Mouse (Mus musculus) ES-Bruce4 (cell line): Measurements from ENCODE around the gene Ptpn4. TPM values are rescaled to one million over a fixed set of nuclear protein-coding genes. Genes with fewer than 3 reads are reported as not detected.

ENCODE experiments used
- H3K27ac ChIP-seq: 2 replicates; pipeline ENCODE4 v1.5.1; 2012; ENCODE audit warnings: low read length, inconsistent platforms; ENCODE audit not compliant: insufficient read depth
- H3K27me3 ChIP-seq: 2 replicates; pipeline ENCODE4 v1.6.1; 2012; ENCODE audit warnings: mild to moderate bottlenecking, low read length, inconsistent platforms; ENCODE audit not compliant: control insufficient read depth, poor library complexity, insufficient read depth, severe bottlenecking
- H3K36me3 ChIP-seq: 2 replicates; pipeline ENCODE4 v1.6.1; 2012; ENCODE audit warnings: inconsistent platforms, mild to moderate bottlenecking, low read length, moderate library complexity; ENCODE audit not compliant: control insufficient read depth, poor library complexity, insufficient read depth, severe bottlenecking
- H3K4me1 ChIP-seq: one replicate; pipeline ENCODE4 v1.8.1; 2011; ENCODE audit warnings: low read length; ENCODE audit not compliant: control insufficient read depth, insufficient read depth
- H3K4me3 ChIP-seq: 2 replicates; pipeline ENCODE4 v1.5.1; 2011; ENCODE audit warnings: low read depth, mild to moderate bottlenecking, low read length
- H3K9ac ChIP-seq: 2 replicates; pipeline ENCODE4 v1.6.1; 2012; ENCODE audit warnings: low read depth, mild to moderate bottlenecking, inconsistent platforms; ENCODE audit not compliant: poor library complexity, severe bottlenecking
- H3K9me3 ChIP-seq: replicated peaks from 2 replicates; pipeline ENCODE4 v1.6.1; 2012; ENCODE audit warnings: mild to moderate bottlenecking, low read length, inconsistent platforms; ENCODE audit not compliant: control insufficient read depth, poor library complexity, insufficient read depth, severe bottlenecking
- CTCF ChIP-seq: IDR thresholded peaks from one replicate; pipeline ENCODE4 v1.8.1; 2011; ENCODE audit warnings: low read depth, low read length
- EP300 ChIP-seq: IDR thresholded peaks from 2 replicates; pipeline ENCODE4 v1.6.1; 2011; ENCODE audit warnings: low read depth, low read length; ENCODE audit not compliant: insufficient read depth
- POLR2A ChIP-seq: IDR thresholded peaks from one replicate; pipeline ENCODE4 v1.8.1; 2011; ENCODE audit warnings: low read length; ENCODE audit not compliant: insufficient read depth
- polyA plus RNA-seq: library from polyadenylated mRNA; stranded (reverse); fragments of >200 nt; gene quantifications from 2 replicates; pipeline ENCODE4 v1.2.4, GENCODE M21; 2011; ENCODE audit warnings: low read depth; ENCODE audit not compliant: missing spikeins, insufficient read depth, insufficient read length

Gene Ptpn4
- polyA plus RNA-seq, 1 experiment = 20.9 TPM

GRCm38 (mm10) chr1:119794342-119794741 lies 43.1 kb downstream of the Ptpn4 start:
- TF ChIP-seq POLR2A = no peak
- no peak for TF ChIP-seq EP300
- no peak for TF ChIP-seq CTCF
- H3K27me3 ChIP-seq = no peaks in the 10 kb centered on the region
- H3K9me3 ChIP-seq = no peaks in the 10 kb centered on the region
- no peaks in the 10 kb centered on the region for H3K4me1 ChIP-seq
- H3K36me3 ChIP-seq = no peaks in the 10 kb centered on the region
- H3K27ac ChIP-seq = no peak overlapping the region
- no peak overlapping the region for H3K4me3 ChIP-seq
- H3K9ac ChIP-seq = no peak overlapping the region

GRCm38 (mm10) chr1:119790616-119791015 lies 46.8 kb downstream of the Ptpn4 start:
- no peaks in the 10 kb centered on the region for H3K4me1 ChIP-seq
- no peaks in the 10 kb centered on the region for H3K9me3 ChIP-seq
- no peaks in the 10 kb centered on the region for H3K27me3 ChIP-seq
- no peak overlapping the region for H3K9ac ChIP-seq
- H3K27ac ChIP-seq = no peak overlapping the region
- TF ChIP-seq CTCF (no peak), EP300 (no peak), POLR2A (no peak)
- no peak overlapping the region for H3K4me3 ChIP-seq
- no peaks in the 10 kb centered on the region for H3K36me3 ChIP-seq

GRCm38 (mm10) chr1:119775915-119776314 lies 61.5 kb downstream of the Ptpn4 start:
- Histone ChIP-seq H3K36me3 (no peaks in the 10 kb centered on the region), H3K27me3 (no peaks in the 10 kb centered on the region), H3K4me1 (no peaks in the 10 kb centered on the region), H3K9ac (no peak overlapping the region), H3K9me3 (no peaks in the 10 kb centered on the region), H3K27ac (no peak overlapping the region), H3K4me3 (no peak overlapping the region)
- no peak for TF ChIP-seq POLR2A
- TF ChIP-seq CTCF = no peak
- no peak for TF ChIP-seq EP300

GRCm38 (mm10) chr1:119735692-119736091 lies 101.7 kb downstream of the Ptpn4 start:
- Histone ChIP-seq H3K27me3 (no peaks in the 10 kb centered on the region), H3K27ac (no peak overlapping the region), H3K9ac (no peak overlapping the region), H3K36me3 (peaks cover 10% of the 10 kb centered on the region), H3K9me3 (peaks cover 28% of the 10 kb centered on the region), H3K4me3 (no peak overlapping the region), H3K4me1 (no peaks in the 10 kb centered on the region)
- TF ChIP-seq CTCF = no peak
- TF ChIP-seq EP300 = no peak
- no peak for TF ChIP-seq POLR2A

- H3K27me3 ChIP-seq = no peaks in the 10 kb centered on the region
- H3K9ac ChIP-seq = no peak overlapping the region
- peaks cover 19% of the 10 kb centered on the region for H3K9me3 ChIP-seq
- H3K36me3 ChIP-seq = peaks cover 8% of the 10 kb centered on the region
- H3K4me1 ChIP-seq = no peaks in the 10 kb centered on the region
- TF ChIP-seq CTCF (no peak), POLR2A (no peak), EP300 (no peak)
- H3K27ac ChIP-seq = no peak overlapping the region
- H3K4me3 ChIP-seq = no peak overlapping the region
These were observed 102.6 kb downstream of the Ptpn4 start for GRCm38 (mm10) chr1:119734801-119735200.

GRCm38 (mm10) chr1:119731166-119731565 lies 106.2 kb downstream of the Ptpn4 start:
- Histone ChIP-seq H3K27ac (no peak overlapping the region), H3K9me3 (no peaks in the 10 kb centered on the region), H3K27me3 (no peaks in the 10 kb centered on the region), H3K36me3 (no peaks in the 10 kb centered on the region), H3K4me1 (no peaks in the 10 kb centered on the region), H3K9ac (no peak overlapping the region), H3K4me3 (no peak overlapping the region)
- TF ChIP-seq CTCF = no peak
- TF ChIP-seq EP300 = no peak
- TF ChIP-seq POLR2A = no peak
